Mouse (Mus musculus) layer of hippocampus, adult 9-10 months (tissue): ENCODE measurements around the gene Tet1.

Experiments
- DNase-seq: peaks from one replicate; pipeline ENCODE4 v3.0.0; 2022; ENCODE audit warnings: low spot score

Tet1 gene

DNA sequence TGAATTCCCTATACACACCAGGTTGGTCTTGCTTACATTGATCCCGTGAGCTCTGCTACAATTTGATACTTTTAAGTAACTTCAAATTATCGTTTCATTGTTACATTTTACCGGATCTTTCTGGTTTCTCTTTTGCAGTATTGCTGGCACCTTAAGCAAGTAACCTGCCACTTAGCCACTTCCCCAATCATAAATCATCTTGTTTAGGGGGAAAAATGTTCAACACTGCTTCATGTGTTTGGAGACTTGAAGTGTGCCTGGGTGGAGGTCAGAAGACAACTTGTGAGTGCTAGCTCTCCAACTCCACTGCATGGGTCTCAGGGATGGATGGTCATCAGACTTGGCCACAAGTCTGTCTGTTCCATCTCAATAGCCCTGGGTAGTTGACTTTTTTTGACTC, 17.8 kb downstream of the Tet1 start:
- DNase-seq, result no peak

- DNase-seq, result no peak
These were observed 21.8 kb downstream of the Tet1 start for GRCm38 (mm10) chr10:62886799-62887591.

DNA sequence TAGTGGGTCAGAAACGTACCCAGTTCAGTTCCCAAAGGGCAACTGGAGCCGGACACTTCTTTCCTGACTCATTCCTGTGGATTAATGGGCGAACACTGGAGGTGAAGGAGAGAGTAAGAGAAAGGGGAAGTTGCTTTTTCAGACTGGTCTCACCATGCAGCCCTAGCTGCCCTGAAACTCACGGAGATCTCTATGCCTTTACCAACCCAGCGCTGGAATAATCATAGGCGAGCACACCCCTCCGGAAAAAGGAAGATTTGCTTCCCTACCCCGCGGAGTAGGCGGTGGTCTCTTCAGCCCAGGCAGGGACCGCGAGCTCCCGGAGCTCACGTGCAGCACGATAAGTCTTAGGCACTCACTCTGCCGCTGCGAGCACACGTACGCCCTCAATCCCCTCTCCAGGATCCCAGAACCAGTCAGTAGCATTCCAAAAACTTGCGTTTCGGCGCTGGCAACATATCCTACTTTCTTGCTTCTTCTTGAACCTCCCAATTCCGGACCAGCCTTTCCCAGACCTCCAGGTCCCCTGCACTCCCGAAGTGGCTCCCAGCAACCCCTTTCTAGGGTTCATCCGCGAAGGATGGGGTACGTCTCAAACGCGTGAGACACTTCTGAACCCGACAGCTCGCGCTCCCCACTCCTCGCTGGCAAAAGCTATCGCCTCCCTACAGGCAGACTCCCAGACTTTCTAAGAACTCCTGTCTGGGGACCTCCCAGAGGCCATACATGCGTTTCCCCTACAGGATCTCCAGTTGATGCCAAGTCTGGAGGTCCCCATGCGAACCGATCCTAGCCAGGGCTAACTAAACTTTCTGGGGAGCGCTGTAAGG, 22.6 kb downstream of the Tet1 start:
- DNase-seq, result no peak

- DNase-seq, result no peak
These were observed 23.3 kb downstream of the Tet1 start for GRCm38 (mm10) chr10:62885460-62885859.

DNA sequence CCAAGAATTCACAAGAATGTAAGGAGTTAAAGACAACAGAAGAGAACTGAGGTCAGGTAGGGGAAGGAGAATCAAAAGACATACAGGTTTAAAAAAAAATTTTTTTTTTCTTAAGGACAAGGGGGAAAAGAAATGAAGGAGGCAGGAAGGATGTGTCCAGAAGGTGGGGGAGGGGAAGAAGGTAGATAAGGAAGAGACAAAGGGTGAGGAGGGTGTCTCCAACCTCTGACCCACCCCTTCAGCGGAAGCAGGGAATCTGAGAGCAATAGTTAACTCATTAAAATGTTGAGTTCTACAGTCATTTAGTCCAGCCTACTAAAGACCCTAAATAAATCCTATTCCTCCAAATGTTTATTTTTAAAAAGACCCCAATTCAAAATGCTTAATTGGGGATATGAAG, 24.3 kb downstream of the Tet1 start:
- no peak for DNase-seq

DNA sequence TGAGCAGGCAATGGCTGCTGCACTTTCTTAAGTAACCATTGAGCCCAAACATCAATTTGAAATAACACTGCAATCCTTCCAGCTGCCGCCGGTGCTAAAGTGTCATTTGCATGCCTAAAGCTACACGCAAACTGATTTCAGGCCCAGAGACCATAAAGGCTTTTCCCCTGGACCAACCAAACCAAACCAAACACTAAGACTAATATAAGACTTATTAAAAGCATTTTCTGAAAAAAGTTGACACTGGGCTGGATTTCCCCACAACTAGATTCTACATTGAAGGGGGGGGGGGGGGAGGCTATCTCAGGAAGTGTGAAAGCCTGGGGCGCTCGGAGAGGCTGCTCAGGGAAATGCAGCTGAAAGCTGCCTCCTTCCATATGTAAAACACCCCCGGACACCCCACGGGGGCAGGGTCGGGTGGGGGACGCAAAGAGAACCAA, 24.8 kb downstream of the Tet1 start:
- DNase-seq, result no peak

DNA sequence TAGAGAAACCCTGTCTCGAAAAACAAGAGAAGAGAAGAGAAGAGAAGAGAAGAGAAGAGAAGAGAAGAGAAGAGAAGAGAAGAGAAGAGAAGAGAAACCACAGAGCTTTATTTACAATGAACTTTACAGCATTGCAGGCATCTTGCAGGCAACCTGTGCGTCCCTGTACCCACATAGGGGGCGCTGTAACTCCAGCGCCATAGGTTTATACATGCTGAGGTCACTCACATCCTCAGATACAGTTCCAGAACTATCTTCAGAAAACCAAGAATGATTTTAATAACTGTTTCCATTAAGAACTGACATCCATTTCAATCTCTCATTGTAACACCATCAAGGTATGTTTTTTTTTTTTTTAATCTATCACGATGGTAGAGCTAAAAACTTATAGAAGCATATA, 27.6 kb downstream of the Tet1 start:
- no peak for DNase-seq

DNA sequence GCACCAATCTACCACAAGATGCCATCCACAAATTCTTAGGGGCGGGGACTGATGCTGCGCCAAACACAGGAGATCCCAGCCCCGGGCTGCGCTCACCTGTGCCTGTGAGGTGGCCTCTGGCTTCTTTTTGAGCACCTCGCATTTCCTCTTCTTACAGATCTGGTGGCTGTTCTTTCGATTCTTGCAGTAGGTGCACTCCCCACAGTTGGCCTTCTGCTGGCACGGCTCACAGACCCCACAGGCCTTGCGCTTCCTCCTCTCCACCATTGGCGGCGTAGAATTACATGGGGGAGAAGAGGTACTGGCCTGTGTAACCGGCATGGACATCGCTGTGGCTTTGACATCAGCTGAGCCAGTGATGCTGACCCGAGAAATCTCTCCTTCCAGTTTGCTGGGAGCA, 30.7 kb downstream of the Tet1 start:
- no peak for DNase-seq

DNA sequence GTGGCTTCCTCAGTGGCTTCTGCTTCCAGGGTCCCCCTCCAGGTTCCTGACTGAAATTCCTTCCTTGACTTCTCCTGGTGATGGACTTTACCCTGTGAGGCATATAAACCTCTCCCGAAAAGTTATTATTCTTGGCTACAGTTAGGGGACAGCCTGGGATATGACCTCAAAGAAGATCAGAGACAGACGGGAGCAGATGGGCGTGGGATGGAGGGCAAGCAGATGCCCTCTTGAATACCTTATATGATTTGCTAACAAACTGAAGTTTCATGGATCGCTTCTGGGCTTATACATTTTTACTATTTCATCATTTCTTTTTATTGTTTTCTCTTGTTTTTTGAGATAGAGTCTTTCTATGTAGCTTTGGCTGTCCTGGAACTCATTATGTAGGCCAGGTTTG, 33.2 kb downstream of the Tet1 start:
- DNase-seq, result no peak

DNA sequence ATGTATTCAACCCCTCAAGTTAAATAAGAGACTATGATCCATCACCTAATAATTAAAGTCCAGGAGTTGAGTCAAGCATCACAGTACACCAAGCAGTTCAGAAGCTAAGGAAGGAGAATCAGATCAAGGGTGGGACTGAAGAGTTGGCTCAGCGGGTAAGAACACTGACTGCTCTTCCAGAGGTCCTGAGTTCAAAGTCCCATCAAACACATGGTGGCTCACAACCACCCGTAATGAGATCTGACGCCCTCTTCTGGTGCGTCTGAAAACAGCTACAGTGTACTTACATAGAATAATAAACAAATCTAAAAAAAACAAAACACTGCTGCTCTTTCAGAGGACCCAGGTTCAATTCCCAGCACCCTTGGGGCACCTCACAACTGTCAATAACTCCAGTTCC, 34.0 kb downstream of the Tet1 start:
- DNase-seq, result no peak

- no peak for DNase-seq
These were observed 42.6 kb downstream of the Tet1 start for GRCm38 (mm10) chr10:62866035-62866791.

DNA sequence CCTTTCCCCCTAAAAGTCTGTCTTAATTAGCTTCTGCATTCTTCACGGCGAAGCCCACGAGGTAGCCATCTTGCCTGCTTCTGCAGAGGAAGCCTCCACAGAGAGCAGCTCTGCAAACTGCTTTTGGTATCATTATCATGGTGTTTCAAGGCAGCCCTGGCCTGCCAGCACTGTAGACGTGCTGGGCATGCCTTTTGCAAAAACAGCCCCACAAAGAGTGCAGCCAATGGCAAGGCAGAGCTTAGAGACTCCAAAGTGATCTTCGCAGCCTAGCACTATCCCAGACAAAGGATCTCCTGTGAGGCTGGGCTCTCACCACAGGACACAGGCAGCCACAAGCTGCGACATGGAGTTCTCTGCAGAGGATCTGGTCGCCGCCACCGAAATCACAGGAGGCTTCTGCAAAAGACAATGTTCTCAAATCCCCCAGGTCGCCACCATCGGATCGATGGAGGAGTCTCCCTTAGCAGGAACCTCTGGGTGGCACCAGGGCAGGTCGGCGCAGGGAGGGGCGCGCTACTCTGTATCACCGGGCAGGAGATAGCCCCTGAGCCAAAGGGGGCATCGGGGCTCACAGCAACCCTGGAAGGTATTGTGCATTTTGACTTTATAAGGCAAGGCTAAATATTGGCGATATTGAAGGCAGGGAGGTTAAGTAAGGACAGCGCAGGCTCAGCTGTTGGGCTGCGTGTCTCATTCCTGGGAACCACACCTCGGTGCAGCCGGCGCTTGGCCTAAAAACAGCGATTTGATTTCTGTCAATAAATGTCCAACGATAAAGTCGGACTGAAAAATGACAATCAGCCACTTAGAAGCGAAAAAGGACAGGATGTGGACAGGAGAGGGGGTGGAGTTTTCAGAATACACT, 43.4 kb downstream of the Tet1 start:
- peak; percentile 80 for DNase-seq

DNA sequence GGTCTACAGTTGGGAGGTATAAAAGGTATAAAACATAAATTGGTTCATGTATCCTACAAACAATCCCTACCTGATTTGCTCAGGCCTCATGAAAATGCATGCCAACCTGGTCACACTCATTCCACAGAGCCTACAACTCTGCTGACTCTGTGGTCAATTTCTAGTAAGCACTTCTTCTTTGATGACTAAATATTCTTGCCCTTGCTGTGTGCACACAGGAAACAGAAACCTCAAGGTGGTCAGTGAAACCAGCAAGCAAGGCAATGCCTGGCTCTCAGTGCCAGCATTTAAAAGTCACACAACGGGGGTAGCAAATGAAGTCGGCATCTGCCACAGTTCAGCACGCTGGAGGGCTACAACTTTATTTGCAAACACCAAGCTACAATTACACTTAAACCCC, 45.2 kb downstream of the Tet1 start:
- DNase-seq, result no peak

DNA sequence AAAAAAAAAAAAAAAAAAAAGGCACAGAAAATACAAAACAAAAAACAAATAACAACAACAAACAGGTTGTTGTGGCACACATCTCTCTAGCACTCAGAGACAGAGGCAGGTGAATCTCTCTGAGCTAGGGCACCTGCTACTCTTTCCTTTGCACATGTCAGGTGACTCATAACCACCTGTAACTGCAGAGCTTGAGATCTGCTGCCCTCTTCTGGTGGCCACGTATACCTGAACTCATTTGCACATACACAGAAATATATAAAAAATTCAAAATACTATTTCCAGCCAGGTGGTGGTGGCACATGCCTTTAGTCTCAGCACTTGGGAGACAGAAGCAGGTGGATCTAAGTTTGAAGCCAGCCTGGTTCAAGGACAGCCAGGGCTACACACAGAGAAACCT, 46.4 kb downstream of the Tet1 start:
- no peak for DNase-seq

DNA sequence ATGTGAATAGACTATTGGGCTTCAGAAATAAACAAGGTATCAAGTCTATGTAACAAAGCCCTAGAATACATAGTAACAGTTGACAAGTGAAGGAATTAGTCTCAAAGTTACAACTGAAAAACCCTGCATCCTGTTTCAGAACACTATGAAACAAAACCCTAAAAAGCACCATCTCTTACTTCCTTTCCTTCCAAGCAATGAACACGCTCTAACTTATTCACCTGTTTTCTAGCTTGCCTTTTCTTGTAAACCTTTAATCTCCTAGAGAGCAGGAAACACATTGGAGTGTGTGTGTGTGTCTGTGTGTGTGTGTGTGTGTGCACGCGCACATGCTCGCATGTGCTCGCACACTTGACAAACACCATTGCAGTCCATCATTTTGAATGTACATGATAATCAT, 49.8 kb downstream of the Tet1 start:
- DNase-seq, result no peak

- DNase-seq, result no peak
These were observed 52.0 kb downstream of the Tet1 start for GRCm38 (mm10) chr10:62856690-62857290.

DNA sequence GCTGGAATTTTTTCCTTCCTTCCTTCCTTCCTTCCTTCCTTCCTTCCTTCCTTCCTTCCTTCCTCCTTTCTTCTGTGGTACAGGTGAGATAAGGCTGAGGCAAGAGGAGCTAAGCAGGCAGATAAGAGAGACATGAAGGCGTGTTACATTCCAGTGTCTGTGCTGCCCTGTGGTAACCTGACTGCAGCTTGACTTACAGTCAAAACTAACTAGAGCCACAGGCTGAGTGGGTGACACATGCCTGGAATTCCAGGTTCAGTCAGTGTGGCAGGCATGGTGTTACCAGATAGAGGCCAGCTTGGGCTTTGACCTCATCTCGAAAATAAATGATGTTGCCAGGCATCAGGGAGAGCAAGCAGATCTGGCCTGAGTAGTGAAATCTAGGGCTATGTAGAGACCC, 53.8 kb downstream of the Tet1 start:
- DNase-seq, result no peak

GRCm38 (mm10) chr10:62854581-62854980, 54.2 kb downstream of the Tet1 start:
- DNase-seq, result no peak

DNA sequence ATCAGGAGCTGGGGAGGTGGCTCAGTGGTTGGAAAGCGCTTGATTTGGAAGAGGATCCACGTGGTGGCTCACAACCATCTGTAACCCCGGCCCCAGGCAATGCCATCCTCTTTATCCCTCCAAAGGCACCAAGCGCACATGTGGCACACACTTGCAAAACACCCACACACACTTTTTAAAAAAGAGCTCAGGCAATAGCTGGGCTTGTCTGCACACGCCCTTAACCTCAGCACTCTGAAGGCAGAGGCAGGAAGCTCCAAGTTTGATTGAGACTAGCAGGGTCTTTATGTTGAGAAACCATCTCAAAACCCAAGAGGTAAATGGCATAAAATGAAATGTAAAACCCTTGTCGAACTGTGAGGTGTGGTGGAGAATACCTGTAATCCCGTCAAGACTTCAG, 57.2 kb downstream of the Tet1 start:
- no peak for DNase-seq

DNA sequence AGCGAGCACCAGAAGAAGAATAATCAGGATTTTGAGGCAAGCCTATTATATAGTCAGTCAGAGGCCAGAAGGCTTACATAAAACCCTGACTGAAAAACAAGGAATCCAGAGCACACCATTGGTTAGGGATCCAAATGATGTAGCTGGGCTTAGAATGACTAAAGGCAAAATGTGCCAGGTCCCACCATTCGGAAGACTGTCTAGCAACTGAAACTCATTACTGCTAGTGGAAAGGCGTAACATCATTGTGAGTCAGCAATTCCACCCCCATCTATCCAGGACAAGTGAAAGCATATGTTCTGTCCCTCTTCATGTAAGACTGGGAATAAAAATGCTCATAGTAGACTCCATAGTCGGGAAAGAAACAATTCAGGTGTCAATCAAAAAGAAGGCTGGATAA, 57.8 kb downstream of the Tet1 start:
- DNase-seq, result peak; percentile 36

GRCm38 (mm10) chr10:62848783-62849182, 60.0 kb downstream of the Tet1 start:
- DNase-seq, result no peak
